Mouse (Mus musculus) lung, postnatal 25 days (tissue): Measurements from ENCODE around the gene Olah.

Experiments
- DNase-seq: peaks from one replicate; pipeline ENCODE4 v3.0.0; 2022; ENCODE audit warnings: low spot score

The Olah gene

GRCm38 (mm10) chr2:3348919-3349318 is 48.1 kb downstream of the Olah start:
- DNase-seq, result peak; percentile 14

- no peak for DNase-seq
Measured at GRCm38 (mm10) chr2:3348422-3348821, 48.6 kb downstream of the Olah start.

GRCm38 (mm10) chr2:3335611-3336301 is 61.3 kb downstream of the Olah start, which contains the start of gene Acbd7:
Acbd7 (plus strand) TSS chr2:3336168.
- DNase-seq, result peak; percentile 58

GRCm38 (mm10) chr2:3333761-3334160 is 63.2 kb downstream of the Olah start:
- DNase-seq, result no peak

- peak; percentile 99 for DNase-seq
Measured at GRCm38 (mm10) chr2:3332484-3333242, 64.3 kb downstream of the Olah start, which contains the start of gene Rpp38. Rpp38 (minus strand) TSS chr2:3332643.

- no peak for DNase-seq
Measured at GRCm38 (mm10) chr2:3332056-3332455, 65.0 kb downstream of the Olah start.

- DNase-seq, result no peak
Measured at GRCm38 (mm10) chr2:3331071-3331703, 65.8 kb downstream of the Olah start.

GRCm38 (mm10) chr2:3327351-3327750 is 69.7 kb downstream of the Olah start:
- peak; percentile 58 for DNase-seq

- peak; percentile 12 for DNase-seq
Measured at GRCm38 (mm10) chr2:3326547-3326946, 70.5 kb downstream of the Olah start.

GRCm38 (mm10) chr2:3324381-3325130 is 72.5 kb downstream of the Olah start:
- DNase-seq, result no peak

GRCm38 (mm10) chr2:3323132-3323531 is 73.9 kb downstream of the Olah start:
- peak; percentile 24 for DNase-seq

- no peak for DNase-seq
Measured at GRCm38 (mm10) chr2:3305426-3306025, 91.5 kb downstream of the Olah start.

GRCm38 (mm10) chr2:3295826-3296225 is 101.2 kb downstream of the Olah start:
- DNase-seq, result no peak

GRCm38 (mm10) chr2:3292170-3292569 is 104.8 kb downstream of the Olah start:
- no peak for DNase-seq
